Mouse (Mus musculus): Measurements from ENCODE around the gene Uqcr10.

Uqcr10 gene

DNA sequence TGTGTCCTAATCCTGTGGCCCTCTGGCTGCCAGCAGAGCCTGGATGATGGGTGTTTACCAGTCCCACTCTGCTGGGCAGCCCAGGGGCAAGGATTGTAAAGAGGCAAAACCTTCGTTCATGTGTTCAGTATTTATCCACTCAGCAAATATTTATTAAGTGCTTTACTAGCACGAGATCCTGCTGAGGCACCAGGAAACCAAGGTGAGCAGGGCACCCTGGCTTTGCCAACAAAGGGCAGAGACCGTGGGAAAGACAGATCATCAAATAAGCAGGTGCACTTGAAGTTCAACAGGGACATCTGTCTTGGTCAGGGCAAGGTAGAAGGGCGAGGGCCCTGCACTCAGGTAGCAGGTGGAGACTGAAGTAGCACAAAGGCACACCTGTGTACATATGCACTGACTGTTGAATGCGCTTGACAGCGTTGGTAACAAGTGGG, 29.0 kb downstream of the Uqcr10 start:
- DNase-seq (ENCODE audit: low spot score): no peak

DNA sequence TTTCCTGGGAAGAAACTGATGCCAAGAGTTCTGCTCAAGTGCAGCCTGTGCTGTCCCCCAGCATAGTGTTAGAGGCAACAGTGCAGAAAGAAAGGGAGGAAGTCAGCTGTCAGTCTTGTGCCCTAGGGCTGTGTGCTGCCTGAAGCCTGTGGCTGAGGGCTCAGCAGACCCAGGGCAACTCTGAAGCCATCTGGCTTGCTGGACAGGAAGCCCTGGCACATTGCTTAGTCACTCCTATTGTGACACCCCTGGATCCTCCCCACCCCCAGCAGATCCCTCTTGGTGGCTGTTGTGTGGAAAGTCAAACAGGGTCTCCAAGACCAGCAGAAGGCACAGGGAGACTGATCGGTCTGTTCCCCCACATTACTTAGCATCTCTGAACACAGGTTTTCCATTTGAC, 29.5 kb downstream of the Uqcr10 start:
- no peak for DNase-seq (ENCODE audit: low spot score)

DNA sequence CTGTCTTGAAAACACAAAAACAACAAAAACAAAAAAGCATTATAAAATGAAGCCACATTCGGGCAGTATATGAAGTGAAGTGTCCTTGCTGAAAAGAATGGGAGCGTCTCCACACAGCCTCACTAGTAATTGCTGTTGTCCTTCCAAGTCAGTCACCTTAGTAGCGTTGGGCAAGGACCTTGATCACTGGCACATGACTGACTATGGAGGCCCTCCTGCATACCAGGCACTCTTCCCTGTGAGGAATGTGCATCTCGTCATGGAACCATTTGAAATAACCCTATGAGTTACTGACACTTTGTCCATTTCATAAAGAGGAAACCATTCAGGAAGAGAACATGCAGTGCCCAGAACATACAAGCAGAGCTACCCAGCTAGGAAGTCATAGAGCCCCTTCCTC, 32.4 kb downstream of the Uqcr10 start:
- DNase-seq (ENCODE audit: low spot score): no peak

DNA sequence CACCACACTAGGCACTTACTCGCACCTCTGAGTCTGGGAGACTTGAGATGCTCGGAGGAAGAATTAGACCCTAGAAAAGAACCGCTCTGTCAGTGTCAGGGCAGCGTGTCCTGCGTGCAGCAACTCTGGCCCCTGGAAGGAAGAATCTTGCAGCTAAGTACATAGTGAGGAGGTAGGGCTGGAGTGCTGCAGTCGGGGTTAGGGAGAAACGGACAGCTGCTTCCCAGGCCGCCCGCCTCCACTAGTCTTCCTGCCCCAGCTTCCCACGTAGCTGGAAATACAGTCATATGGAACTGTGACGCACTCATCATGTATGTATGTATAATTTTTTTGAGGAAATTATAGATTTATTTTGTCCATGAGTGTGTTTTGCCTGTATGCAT, 41.7 kb downstream of the Uqcr10 start:
- DNase-seq (ENCODE audit: low spot score): no peak

DNA sequence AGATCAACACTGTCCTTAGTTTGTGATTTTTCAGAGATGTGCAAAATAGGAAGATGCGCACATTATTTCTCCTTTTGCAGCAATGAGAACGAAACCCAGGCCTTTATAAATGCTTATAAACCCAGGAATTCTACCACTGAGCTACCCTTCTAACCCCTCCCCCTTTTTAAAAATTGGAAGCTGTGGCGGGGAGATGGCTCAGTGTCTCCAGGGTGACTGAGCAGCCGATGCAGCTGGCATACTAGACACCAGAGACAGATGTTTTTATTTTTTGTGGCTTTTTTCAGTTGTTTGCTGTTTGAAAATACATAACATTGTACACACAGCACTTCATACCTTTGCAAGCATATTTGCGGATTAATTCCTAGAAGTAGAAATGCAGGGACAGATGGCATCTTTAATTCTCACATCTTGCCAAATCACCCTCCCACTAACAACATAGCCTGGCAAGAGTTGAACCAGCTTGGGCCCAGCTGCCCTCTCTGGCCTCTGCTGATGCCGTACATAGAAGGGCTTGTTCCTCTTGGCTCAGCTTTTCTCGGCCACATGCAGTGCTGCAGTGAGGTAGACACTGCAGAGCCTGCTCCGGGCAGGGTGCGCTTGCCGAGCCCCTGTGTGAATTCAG, 42.2 kb downstream of the Uqcr10 start:
- DNase-seq (ENCODE audit: low spot score): no peak

DNA sequence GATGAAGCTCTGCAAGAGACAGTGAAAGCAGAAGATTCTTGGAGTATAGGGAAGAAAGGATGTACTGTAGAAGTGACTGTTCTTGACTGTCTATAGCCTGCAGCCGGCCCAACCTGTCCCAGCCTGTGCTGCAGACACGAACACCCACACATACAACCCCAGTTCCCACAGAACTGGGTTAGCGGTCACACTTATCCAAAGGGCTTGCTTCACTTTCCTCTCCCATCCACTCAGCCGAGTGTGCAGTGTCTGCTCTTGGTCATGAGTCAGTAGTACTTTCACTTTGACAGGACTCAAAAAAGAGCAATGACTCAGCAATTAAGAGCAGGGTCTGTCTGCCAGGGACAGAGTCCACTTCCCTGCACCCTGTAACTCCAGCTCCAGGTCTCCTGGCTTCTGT, 42.8 kb downstream of the Uqcr10 start:
- DNase-seq (ENCODE audit: low spot score): no peak

DNA sequence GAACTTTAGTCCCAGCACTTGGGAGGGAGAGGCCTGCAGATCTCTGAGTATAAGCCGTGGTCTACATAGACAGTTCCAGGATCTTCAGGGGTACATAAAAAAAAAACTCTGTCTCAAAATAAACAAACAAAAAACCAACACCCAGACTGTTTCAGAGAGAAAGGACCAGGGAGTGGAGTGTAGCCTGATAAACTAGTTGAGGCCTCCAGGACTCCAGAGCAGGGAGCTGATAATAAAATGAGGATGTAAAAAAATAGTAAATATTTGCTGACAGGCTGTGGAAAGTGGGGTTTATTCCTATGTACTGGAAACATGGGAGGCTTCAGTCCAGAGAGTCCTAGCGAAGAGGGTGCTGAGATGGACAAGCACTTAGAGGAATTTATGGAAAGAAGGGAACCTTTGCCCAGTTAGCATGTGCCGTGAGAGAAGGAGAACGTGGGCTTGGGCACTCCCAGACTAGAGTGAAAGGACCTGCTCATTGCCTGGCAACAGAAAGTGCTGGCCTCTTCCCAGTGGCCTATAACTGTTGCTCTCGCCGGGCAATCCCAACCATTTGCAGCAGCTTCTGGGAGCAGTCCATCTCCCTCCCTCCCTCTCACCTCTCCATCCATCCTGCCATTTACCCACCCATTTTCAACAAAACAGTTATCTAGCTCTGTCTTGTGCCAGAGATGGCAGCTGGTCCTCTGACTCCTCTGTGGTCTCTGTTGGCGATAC, 43.7 kb downstream of the Uqcr10 start:
- no peak for DNase-seq (ENCODE audit: low spot score)

DNA sequence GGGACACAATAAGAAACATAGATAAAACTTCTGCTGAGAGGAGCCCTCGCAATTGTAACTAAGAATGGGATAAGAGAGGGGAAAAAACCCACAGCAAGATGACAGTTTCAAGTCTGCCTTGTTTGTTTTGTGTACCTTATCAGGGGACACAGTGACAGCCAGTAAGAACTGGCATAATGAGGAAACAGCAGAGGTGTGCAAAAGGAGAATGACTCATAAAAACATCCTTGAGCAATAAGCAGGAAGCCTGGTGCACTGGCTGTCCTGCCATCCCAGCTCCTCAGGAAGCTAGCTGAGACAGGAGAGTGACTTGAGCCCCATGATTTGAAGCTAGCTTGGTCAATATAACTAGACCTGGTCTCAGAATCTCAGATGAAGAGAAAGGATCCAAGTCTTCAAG, 44.3 kb downstream of the Uqcr10 start:
- DNase-seq (ENCODE audit: low spot score): no peak
